Comparison of ENCODE assay signal across 9 mouse cellular contexts in genomic region chr17:84097286-84097685, GRCm38 (mm10).
A peak's percentile ranks its signal among the peaks of the same experiment; 100 is the strongest.
DNase-seq lines count a peak whose midpoint lies in the region; ATAC-seq and TF ChIP-seq lines count a peak whose summit lies in the region.
"Had no signal": no experiment of that assay in that cellular context is flagged by ENCODE, and none has a peak within 500 bp of the region (broad histone marks: within the 10 kb centered on the region; RNA-seq: fewer than 3 reads in every experiment).

No protein-coding gene starts in this region.

- ATAC-seq in kidney, embryonic 16.5 days (ENCODE audit: low FRiP score, low TSS enrichment), result no peak
- ATAC-seq in limb, embryonic 11.5 days (ENCODE audit: insufficient number of reproducible peaks, low FRiP score, low TSS enrichment, low read depth), result no peak

- 71% methylated on average over 13 of the region's 13 CpGs for whole genome bisulfite sequencing in kidney, embryonic 16.5 days
- WGBS in forebrain, embryonic 10.5 days, result 53% methylated on average over 13 of the region's 13 CpGs
- WGBS in limb, embryonic 11.5 days, result 75% methylated on average over 13 of the region's 13 CpGs
- WGBS in olfactory bulb, adult 2 months, result 79% methylated on average over 13 of the region's 13 CpGs

- no peak overlapping the region; the same call in 1 of the 2 replicates for H3K27ac ChIP-seq in kidney, embryonic 16.5 days (ENCODE audit: low read length)
- H3K27ac ChIP-seq in forebrain, embryonic 10.5 days, result peak overlapping the region; percentile 98
- no peak overlapping the region for H3K27ac ChIP-seq in limb, embryonic 11.5 days (replicated peaks; ENCODE audit: low read depth, low read length)
- H3K27ac ChIP-seq in olfactory bulb, adult 2 months (ENCODE audit: insufficient read depth, low read depth, low read length), result peak overlapping the region; percentile 76; the same call in 1 of the 2 replicates

- H3K4me1 ChIP-seq in kidney, embryonic 16.5 days (ENCODE audit: insufficient read depth, low read length), result peaks cover 34% of the 10 kb centered on the region
- peaks cover 68% of the 10 kb centered on the region for H3K4me1 ChIP-seq in forebrain, embryonic 10.5 days
- H3K4me1 ChIP-seq in limb, embryonic 11.5 days (ENCODE audit: control insufficient read depth, insufficient read depth, low read length), result no peaks in the 10 kb centered on the region; the same call in none of the 2 replicates
- peaks cover 21% of the 10 kb centered on the region for H3K4me1 ChIP-seq in olfactory bulb, adult 2 months (ENCODE audit: control insufficient read depth, insufficient read depth, low read length)

- TF ChIP-seq POLR2A in olfactory bulb, adult 2 months (IDR thresholded peaks at IDR 0.05; ENCODE audit: insufficient read depth, low read depth, low read length), result no peak

- no peaks in the 10 kb centered on the region for H3K9me3 ChIP-seq in kidney, embryonic 16.5 days (ENCODE audit: low read length)
- H3K9me3 ChIP-seq in forebrain, embryonic 10.5 days, result peaks cover 4% of the 10 kb centered on the region; the same call in 1 of the 2 replicates
- H3K9me3 ChIP-seq in limb, embryonic 11.5 days (ENCODE audit: control insufficient read depth, low read length), result no peaks in the 10 kb centered on the region

- no peaks in the 10 kb centered on the region for H3K27me3 ChIP-seq in kidney, embryonic 16.5 days (ENCODE audit: insufficient read depth, low read length)
- H3K27me3 ChIP-seq in forebrain, embryonic 10.5 days (ENCODE audit: poor library complexity, severe bottlenecking), result peaks cover 51% of the 10 kb centered on the region
- H3K27me3 ChIP-seq in limb, embryonic 11.5 days (ENCODE audit: control insufficient read depth, insufficient read depth, low read length), result no peaks in the 10 kb centered on the region

- H3K4me2 ChIP-seq in kidney, embryonic 16.5 days (replicated peaks; ENCODE audit: low read depth, low read length), result no peak overlapping the region; the same call in 1 of the 2 replicates
- H3K4me2 ChIP-seq in limb, embryonic 11.5 days (ENCODE audit: low read depth, severe bottlenecking), result no peak overlapping the region

- DNase-seq in kidney, postnatal 4 days, result no peak
- no peak for DNase-seq in forebrain, embryonic 10.5 days (ENCODE audit: extremely low spot score, low spot score)
- DNase-seq in limb, embryonic 11.5 days (ENCODE audit: low spot score), result peak; percentile 36
- no peak for DNase-seq in right cerebral cortex, adult 2 months (ENCODE audit: low spot score in 2 of 2)
- DNase-seq in adrenal gland, adult (ENCODE audit: inconsistent age in 2 of 2, low spot score in 1 of 2), result no peak
- DNase-seq in lung, postnatal 10 days, result no peak
- DNase-seq: thymus, postnatal 14 days had no signal

- no peak overlapping the region for H3K4me3 ChIP-seq in kidney, embryonic 16.5 days (ENCODE audit: low read length)
- peak overlapping the region; percentile 44; the same call in 1 of the 2 replicates for H3K4me3 ChIP-seq in forebrain, embryonic 10.5 days
- no peak overlapping the region for H3K4me3 ChIP-seq in limb, embryonic 11.5 days (ENCODE audit: low read depth, low read length)
- no peak overlapping the region for H3K4me3 ChIP-seq in olfactory bulb, adult 2 months (ENCODE audit: insufficient read depth, low read depth, low read length)

- no peaks in the 10 kb centered on the region for H3K36me3 ChIP-seq in kidney, embryonic 16.5 days (ENCODE audit: insufficient read depth, low read length)
- H3K36me3 ChIP-seq in forebrain, embryonic 10.5 days (replicated peaks), result no peaks in the 10 kb centered on the region
- H3K36me3 ChIP-seq in limb, embryonic 11.5 days (ENCODE audit: control insufficient read depth, insufficient read depth, low read length), result no peaks in the 10 kb centered on the region

- TF ChIP-seq CTCF in olfactory bulb, adult 2 months (IDR thresholded peaks at IDR 0.05; ENCODE audit: insufficient read depth, low read depth, low read length), result no peak

- H3K9ac ChIP-seq in kidney, embryonic 16.5 days (replicated peaks; ENCODE audit: low read length), result peak overlapping the region; percentile 78
- H3K9ac ChIP-seq in limb, embryonic 11.5 days (ENCODE audit: low read length), result 0 out of 2 replicates have a peak overlapping the region, but pooled peaks have one; percentile 77

Comparison
In these comparisons a context has a peak if more than half of its experiments do, and no peak if none do; other contexts are left out.
1. H3K27ac ChIP-seq: peak in forebrain, embryonic 10.5 days (single experiment) and olfactory bulb, adult 2 months (single experiment); none in kidney, embryonic 16.5 days (single experiment) and limb, embryonic 11.5 days (single experiment).